Mouse (Mus musculus) embryo, embryonic 10.5 days (tissue): ENCODE data around the gene Rhbdd1.

Experiments
- DNase-seq: peaks from one replicate; pipeline ENCODE4 v3.0.0-alpha.2; 2015; ENCODE audit warnings: low spot score

Rhbdd1 gene

GRCm38 (mm10) chr1:82316111-82316745 is at the start of gene Rhbdd1:
TSS of gene Rhbdd1 (plus strand) at chr1:82316452.
- DNase-seq = peak; percentile 99

- DNase-seq = no peak
Measured at GRCm38 (mm10) chr1:82267547-82267946, 48.7 kb upstream of the Rhbdd1 start.

- no peak for DNase-seq
Measured at GRCm38 (mm10) chr1:82272231-82272630, 44.0 kb upstream of the Rhbdd1 start.

GRCm38 (mm10) chr1:82273529-82273928 is 42.7 kb upstream of the Rhbdd1 start:
- DNase-seq = peak; percentile 48

- no peak for DNase-seq
Measured at GRCm38 (mm10) chr1:82274361-82274760, 41.9 kb upstream of the Rhbdd1 start.

GRCm38 (mm10) chr1:82279768-82280167 is 36.5 kb upstream of the Rhbdd1 start:
- DNase-seq = no peak

GRCm38 (mm10) chr1:82281823-82282222 is 34.4 kb upstream of the Rhbdd1 start:
- DNase-seq = no peak

GRCm38 (mm10) chr1:82282992-82283611 is 33.1 kb upstream of the Rhbdd1 start:
- peak; percentile 94 for DNase-seq

- peak; percentile 69 for DNase-seq
Measured at GRCm38 (mm10) chr1:82283901-82284301, 32.4 kb upstream of the Rhbdd1 start.

- peak; percentile 51 for DNase-seq
Measured at GRCm38 (mm10) chr1:82284403-82284802, 31.8 kb upstream of the Rhbdd1 start.

GRCm38 (mm10) chr1:82285461-82286189 is 30.6 kb upstream of the Rhbdd1 start:
- DNase-seq = peak; percentile 36

- peak; percentile 49 for DNase-seq
Measured at GRCm38 (mm10) chr1:82286190-82287051, 29.8 kb upstream of the Rhbdd1 start.

GRCm38 (mm10) chr1:82287052-82287775 is 29.0 kb upstream of the Rhbdd1 start:
- DNase-seq = no peak

- DNase-seq = no peak
Measured at GRCm38 (mm10) chr1:82287776-82288325, 28.4 kb upstream of the Rhbdd1 start.

GRCm38 (mm10) chr1:82288421-82288990 is 27.7 kb upstream of the Rhbdd1 start:
- no peak for DNase-seq

- DNase-seq = no peak
Measured at GRCm38 (mm10) chr1:82289116-82289989, 26.9 kb upstream of the Rhbdd1 start.

- peak; percentile 70 for DNase-seq
Measured at GRCm38 (mm10) chr1:82289990-82290681, 26.1 kb upstream of the Rhbdd1 start.

GRCm38 (mm10) chr1:82290723-82291150 is 25.5 kb upstream of the Rhbdd1 start:
- peak; percentile 83 for DNase-seq

GRCm38 (mm10) chr1:82291151-82291797 is 25.0 kb upstream of the Rhbdd1 start, which contains the start of gene Irs1:
TSS of gene Irs1 (minus strand) at chr1:82291416.
- peak; percentile 90 for DNase-seq
